Mouse (Mus musculus) lung, adult 2 months (tissue): ENCODE results near the gene Vmn1r126.
"Not testable (repeated sequence)": the region's sequence is repeated elsewhere in the genome, so short reads cannot be mapped to it uniquely, and the experiment has no call there.

Source experiments
- CTCF ChIP-seq: fragments of 200-500 bp; IDR thresholded peaks from 2 replicates; pipeline ENCODE4 v1.5.1; 2011; ENCODE audit warnings: mild to moderate bottlenecking, low read length, control low read depth; ENCODE audit not compliant: insufficient read depth
- POLR2A ChIP-seq: fragments of 200-500 bp; IDR thresholded peaks from 2 replicates; pipeline ENCODE4 v1.6.1; 2011; ENCODE audit warnings: low read depth, mild to moderate bottlenecking, control low read depth, low read length, borderline replicate concordance; ENCODE audit errors: extremely low read depth

GRCm38 (mm10) chr7:21319761-21320160 lies 18.5 kb upstream of the Vmn1r126 start, which contains the start of gene Vmn1r127:
- TF ChIP-seq POLR2A, CTCF: not testable (repeated sequence)
